Mouse (Mus musculus) layer of hippocampus, adult 9-10 months (tissue): Measurements from ENCODE around the gene Vmn2r86.
"Not testable (repeated sequence)": the region's sequence is repeated elsewhere in the genome, so short reads cannot be mapped to it uniquely, and the experiment has no call there.

Experiments used
- DNase-seq: peaks from one replicate; pipeline ENCODE4 v3.0.0; 2022; ENCODE audit warnings: low spot score

The Vmn2r86 gene

DNA sequence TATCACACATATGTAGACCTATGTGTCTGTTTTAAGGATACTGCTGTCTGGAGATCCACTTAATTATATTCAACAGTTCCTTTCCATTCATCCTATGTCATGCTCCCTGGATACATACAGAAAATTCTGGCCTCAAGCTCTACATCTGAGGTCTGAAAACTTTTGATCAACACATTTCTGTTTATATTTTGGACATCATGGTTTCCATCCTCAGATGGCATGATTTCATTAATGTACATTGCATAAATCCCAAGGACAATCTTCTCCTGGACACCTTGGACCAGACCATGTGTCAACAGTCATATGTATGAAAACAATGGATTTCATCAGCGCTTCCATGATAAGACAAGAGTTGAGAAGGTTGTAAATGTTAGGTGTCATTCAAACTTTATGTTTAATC lies at the start of gene Vmn2r86:
Gene Vmn2r86, minus strand, starts transcription at position 101 of the 400 bp plus-strand sequence.
- DNase-seq, result not testable (repeated sequence)

DNA sequence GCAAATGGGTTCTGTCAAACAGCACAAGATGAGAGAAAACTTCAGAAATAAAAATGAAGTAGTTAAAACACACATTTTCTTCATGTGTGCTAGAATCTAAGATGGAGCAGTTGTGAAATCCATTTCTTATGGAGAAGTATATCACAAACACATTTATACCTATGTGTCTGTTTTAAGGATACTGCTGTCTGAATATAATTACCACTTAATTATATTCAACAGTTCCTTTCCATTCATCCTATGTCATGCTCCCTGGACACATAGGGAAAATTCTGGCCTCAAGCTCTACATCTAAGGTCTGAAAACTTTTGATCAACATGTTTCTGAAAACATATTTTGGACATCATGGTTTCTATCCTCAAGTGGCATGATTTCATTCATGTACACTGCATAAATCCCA lies 41.4 kb upstream of the Vmn2r86 start, which contains the start of gene Vmn2r87:
Gene Vmn2r87, minus strand, starts transcription at position 101 of the 400 bp plus-strand sequence.
- DNase-seq, result no peak

DNA sequence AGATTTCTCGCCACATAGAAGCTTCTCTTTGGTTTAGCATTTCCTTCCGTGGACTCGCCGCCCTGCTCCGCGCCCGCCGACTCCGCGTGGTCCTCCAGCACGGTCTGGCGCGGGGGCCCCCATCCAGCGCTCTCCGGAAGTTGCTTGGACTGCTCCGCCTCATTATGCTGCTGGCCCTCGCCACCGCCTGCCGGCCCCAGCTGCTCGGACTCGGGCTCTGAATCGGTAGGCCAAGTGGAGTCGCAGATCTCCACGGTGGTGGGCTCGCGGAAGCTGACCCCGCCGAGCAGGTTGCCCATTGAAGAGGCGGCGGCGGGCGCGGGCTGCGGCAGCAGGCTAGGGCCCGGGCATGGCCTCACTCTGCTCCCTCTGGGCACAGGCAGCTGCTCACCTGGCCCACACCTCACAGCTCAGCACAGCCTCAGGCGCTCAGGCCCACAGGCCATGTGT lies 14.5 kb upstream of the Vmn2r86 start:
- DNase-seq, result no peak

DNA sequence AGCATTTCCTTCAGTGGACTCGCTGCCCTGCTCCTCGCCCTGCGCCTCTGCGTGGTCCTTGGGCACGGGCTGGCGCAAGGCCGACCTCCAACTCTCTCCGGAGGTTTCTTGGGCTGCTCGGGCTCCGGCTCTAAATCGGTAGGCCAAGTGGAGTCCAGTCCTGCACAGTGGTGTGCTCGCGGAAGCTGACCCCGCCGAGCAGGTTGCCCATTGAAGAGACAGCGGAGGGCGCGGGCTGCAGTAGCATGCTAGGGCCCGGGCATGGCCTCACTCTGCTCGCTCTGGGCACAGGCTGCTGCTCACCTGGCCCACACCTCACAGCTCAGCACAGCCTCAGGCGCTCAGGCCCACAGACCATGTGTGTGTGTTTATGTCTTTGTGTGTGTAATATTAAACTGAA lies 11.1 kb downstream of the Vmn2r86 start:
- DNase-seq, result no peak

DNA sequence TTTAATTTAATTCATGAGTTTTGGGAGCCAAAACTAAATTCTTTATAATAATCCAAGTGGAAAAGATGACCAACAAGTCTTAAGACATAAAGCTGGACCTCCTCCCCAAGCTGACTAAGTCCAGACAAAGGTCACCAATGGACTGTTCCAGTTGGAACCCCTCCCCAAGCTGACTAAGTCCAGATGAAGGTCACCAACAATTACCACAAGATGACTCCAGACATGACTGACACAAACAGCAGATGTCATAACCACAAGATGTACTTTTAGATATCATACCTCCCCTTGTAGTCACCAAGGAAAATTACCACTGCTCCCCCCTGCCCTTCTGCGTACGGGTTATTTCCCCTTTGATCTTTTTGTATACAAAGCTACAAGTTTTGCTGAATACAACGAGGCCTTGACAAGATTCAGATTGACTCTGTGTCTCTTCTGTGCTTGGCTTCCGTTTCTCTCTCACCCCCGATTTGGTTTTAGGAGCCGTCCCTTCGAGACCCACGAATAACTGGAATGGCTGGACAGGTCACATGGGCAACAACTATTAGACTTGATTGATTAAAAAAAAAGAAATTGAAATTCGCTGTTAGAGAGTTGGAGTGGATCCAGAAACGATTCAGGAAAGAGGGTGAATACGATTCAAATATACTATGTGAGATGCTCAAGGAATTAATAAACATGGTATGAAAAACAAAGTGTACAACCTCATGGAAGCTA lies 21.5 kb downstream of the Vmn2r86 start:
- not testable (repeated sequence) for DNase-seq

DNA sequence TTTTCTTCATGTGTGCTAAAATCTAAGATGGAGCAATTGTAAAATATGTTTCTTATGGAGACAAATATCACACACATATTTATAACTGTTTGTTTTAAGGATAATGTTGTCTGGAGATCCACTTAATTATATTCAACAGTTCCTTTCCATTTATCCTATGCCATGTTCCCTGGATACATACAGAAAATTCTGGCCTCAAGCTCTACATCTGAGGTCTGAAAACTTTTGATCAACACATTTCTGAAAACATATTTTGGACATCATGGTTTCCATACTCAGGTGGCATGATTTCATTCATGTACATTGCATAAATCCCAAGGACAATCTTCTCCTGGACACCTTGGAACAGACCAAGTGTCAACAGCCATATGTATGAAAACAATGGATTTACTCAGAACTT lies 26.2 kb downstream of the Vmn2r86 start, which contains the start of gene Vmn2r85:
Gene Vmn2r85, minus strand, starts transcription at position 101 of the 400 bp plus-strand sequence.
- not testable (repeated sequence) for DNase-seq

DNA sequence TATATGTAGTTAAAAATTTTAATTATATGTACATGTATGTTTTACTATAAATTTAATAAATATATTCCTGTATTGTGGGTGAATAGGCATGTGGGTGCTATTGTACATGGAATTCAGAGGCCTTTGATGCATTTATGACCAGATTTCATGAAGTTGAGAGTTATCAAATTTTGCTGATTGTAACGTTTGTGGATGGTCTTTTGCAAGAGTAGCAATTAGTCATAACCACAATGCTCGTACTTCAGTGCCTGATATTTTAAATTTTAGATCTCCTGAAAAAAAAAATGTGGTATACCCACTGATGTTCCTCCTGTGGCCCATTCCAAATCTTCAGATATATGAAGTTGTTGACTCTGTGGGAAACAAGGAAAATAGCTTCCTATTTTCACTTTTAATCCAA lies 33.5 kb downstream of the Vmn2r86 start:
- DNase-seq, result not testable (repeated sequence)

DNA sequence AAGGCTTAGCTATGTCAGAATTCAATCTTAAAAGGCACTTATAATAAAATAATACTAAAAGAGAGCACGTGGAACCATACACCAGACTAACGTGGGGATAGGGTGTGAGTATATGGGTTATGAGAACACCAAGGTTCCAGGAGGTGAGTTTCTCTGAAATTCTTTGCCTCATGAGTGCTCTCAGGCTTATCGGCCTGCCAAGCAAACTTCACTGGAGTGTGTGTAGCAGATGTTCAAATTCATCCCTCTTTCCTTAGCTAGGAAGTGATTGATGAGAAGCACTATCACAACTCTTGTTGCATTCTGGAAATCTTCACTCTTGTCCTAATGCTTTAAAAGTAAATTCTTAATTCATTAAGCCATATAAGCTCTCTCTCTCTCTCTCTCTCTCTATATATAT lies 35.4 kb downstream of the Vmn2r86 start:
- DNase-seq, result no peak

DNA sequence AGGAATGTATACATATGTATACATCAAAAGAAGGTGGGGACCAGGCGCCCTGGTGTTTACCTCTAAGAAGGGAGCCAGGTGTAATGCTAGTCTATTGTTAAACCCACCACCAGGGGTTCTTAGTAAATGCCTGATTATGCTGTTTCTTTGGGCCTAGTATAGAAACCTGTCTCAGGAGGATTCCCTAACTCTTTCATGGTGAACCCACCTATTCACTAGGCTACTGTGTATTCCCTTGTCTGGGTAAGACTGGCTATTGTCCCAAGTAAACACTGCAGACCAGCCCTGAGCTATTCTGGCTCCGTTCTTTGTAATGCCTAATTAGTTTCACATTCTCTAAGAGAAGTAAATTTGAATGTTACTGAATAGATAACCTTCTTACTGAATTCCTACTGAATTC lies 35.9 kb downstream of the Vmn2r86 start:
- DNase-seq, result not testable (repeated sequence)

DNA sequence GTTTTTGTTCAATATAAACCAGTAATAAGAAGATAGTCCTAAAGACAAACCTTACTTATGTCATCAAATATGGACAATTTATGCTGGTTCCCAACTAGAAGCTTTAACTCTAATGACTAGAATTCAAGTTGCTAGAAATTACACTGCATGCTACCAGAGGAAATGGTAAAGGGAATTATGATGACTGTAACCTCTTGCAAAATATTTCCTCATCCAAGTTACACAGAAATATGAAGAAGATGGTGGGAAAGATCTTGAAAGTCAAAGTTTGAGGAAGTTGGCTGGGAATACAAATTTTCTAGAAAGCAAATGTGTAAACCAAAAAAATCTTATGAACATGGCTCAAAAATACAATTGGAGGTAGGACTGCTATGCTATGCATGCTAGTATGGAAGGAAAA lies 39.5 kb downstream of the Vmn2r86 start:
- DNase-seq, result not testable (repeated sequence)

DNA sequence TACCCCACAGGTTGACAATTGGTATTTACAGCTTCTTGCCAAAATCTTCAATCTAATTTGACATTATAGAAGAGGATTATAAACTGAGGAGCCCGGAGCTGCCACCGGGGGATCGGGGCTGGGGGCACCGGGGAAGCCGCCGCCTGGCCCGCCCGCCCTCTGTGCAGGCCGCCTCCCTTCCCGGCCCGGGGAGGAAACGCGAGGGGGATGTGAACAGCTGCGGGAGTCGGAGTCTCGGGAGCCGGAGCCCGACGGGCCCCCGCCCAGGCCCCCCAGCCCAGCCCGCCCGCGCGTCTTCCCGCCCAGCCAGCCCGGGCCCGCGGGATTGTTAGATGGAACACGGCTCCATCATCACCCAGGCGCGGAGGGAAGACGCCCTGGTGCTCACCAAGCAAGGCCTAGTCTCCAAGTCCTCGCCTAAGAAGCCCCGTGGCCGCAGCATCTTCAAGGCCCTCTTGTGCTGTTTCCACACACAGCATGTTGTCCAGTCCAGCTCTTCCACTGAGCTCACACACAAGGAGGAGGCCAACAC lies 43.6 kb downstream of the Vmn2r86 start:
- DNase-seq, result not testable (repeated sequence)

DNA sequence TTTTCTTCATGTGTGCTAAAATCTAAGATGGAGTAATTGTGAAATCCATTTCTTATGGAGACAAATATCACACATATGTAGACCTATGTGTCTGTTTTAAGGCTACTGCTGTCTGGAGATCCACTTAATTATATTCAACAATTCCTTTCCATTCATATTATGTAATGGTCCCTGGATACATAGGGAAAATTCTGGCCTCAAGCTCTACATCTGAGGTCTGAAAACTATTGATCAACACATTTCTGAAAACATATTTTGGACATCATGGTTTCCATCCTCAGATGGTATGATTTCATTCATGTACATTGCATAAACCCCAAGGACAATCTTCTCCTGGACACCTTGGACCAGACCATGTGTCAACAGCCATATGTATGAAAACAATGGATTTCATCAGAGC lies 61.6 kb downstream of the Vmn2r86 start, which contains the start of gene Vmn2r84:
Gene Vmn2r84, minus strand, starts transcription at position 101 of the 400 bp plus-strand sequence.
- no peak for DNase-seq
